Mouse (Mus musculus) CD4-positive, CD25-positive, alpha-beta regulatory T cell, adult 4 months (primary cell): ENCODE results near the gene Rps15. TPM values are rescaled to one million over a fixed set of nuclear protein-coding genes. Genes with fewer than 3 reads are reported as not detected.

Experiments used
- ATAC-seq: one replicate; pipeline ENCODE4 v1.8.0; 2017
- polyA plus RNA-seq, 2 experiments: library from polyadenylated mRNA; unstranded; fragments of 100-300 nt; shearing (Covaris generic); gene quantifications; one replicate each; pipeline ENCODE4 v1.2.1; 2017

The Rps15 gene
- polyA plus RNA-seq, 2 experiments from 2014 or later: 1,622 to 1,794 TPM

GRCm38 (mm10) chr10:80316359-80316781 lies 24.1 kb downstream of the Rps15 start:
- ATAC-seq: no peak

GRCm38 (mm10) chr10:80317011-80317410 lies 24.8 kb downstream of the Rps15 start:
- ATAC-seq: no peak

- peak; percentile 88 for ATAC-seq
Measured at GRCm38 (mm10) chr10:80320340-80320760, 28.1 kb downstream of the Rps15 start, which contains the start of gene 2310011J03Rik. Gene 2310011J03Rik, minus strand, starts transcription at chr10:80320537.

DNA sequence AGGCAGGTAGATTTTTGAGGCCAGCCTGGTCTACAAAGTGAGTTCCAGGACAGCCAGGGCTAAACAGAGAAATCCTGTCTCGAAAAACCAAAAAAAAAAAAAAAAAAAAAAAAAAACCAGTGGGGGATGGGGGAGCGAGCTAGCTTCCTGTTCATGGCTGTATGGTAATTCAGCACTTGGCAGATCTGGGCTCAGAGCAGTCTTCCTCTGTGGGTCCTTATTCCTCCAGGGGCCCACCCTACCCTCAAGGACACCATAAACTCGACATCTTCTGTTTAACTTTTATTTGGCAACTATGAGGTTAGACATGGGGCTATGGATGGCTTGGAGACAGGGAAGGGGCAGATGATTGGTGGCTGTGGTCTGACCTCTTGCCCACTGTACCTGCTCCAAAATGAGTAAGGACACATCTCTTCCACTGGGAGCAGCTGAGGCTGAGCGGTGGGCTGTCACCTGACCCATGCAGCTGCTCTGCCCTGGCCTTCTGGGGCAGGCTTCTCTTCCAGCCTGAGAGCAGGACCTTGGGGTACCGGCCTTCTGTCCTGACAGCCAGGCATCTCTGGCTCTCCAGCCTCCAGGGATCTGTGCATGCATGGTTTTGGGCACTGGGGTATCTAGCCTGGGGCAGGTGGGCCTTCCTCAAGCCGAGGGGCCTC lies 28.9 kb downstream of the Rps15 start:
- ATAC-seq: peak; percentile 55

- ATAC-seq: no peak
Measured at GRCm38 (mm10) chr10:80321670-80322581, 29.7 kb downstream of the Rps15 start.

GRCm38 (mm10) chr10:80322811-80323211 lies 30.6 kb downstream of the Rps15 start:
- ATAC-seq: peak; percentile 38

DNA sequence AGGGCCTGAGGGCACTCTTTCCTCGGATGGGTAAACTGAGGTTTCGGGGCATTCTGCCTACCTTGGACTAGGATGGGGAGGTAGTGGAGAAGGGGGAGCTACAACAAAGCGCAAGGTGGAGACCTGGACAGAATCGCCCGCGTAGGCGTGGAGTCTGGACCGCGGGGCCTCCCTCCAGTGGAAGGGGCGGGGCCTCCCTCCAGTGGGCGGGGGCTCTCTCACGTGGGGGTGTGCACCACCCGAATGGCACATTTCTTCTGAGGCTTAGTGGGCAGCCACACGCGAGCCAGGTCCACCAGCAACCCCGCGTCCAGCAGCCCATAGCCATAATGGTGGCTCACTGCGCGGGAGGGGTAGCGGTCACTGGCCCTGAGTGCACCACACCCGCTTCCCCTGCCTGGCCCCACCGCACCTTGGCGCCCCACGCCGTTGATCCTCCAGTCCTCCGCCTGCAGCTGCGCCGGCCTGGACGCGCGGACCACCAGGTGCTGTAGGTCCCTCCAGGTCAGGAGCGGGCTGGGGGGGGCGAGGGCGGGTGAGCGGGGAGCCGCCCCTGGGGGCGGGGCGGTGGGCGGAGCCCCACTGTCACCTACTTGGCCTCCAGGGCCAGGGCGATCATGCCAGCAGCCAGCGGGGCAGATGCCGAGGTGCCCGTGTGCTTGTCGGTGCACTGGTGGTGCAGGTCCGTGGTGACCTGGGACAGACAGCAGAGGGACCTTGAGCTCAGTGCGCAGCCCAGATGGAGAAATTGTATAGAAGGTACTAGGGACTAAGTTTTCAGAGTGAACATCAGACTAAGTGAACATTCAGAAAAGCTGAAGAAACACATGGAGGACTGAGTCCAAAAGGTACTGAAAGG lies 31.2 kb downstream of the Rps15 start:
- ATAC-seq: peak; percentile 18

DNA sequence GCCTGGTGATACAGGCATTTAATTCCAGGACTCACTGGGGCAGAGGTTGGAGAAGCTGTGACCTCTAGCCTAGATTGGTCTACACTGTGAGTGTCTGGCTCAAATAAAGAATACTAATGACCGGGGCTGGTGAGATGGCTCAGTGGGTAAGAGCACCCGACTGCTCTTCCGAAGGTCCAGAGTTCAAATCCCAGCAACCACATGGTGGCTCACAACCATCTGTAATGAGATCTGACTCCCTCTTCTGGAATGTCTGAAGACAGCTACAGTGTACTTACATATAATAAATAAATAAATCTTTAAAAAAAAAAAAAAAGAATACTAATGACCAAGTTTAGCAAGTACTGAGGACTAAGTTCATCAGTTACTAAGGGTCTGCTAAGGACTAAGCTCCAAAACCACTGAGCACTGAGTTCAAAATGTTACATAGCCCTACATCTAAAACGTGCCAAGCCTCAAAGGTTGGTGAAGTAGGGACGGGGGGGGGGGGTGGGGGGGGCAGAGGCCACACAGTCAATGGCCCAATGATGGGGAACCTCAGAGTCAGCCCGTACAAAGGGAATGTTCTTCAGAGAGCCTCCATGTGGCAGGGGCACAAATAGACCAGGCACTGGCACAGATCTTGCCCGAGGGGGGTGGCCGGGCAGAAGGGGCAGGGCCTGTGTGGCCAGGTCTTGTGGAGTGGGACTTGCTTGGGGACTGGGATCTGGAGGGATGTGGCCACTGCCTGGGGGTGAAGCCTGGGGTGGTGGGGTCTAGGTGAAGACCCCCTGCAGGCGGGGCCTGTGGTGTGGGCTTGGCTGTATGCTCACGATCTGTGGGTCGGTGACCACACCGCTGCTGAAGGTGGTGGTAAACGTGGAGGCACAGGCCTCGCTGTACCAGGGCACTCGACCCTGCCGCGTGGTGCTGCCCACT lies 32.1 kb downstream of the Rps15 start:
- ATAC-seq: no peak

DNA sequence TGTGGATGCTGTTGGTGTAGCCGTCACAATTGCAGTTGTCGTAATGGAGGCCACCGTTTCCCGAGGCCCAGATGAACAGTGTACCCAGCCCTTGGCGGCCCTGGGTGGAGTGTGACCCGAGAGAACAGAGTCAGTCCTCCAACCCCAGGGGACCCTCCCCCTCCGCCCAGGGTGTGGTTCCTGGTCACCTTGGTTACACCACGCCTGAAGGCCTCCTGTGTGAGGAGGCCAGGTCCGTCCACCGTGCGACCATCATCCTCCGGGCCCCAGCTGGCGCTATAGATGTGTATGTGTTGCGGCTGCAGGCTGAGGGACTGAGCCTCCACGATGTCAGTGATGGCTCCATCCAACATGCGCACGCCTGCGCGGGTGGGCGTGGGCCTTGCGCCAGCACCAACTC lies 32.8 kb downstream of the Rps15 start:
- ATAC-seq: no peak

GRCm38 (mm10) chr10:80329273-80330081 lies 37.2 kb downstream of the Rps15 start, which contains the start of the genes Pcsk4 and Reep6:
Gene Pcsk4, minus strand, starts transcription at chr10:80329498.
Gene Reep6, plus strand, starts transcription at chr10:80329953.
- peak; percentile 91 for ATAC-seq

DNA sequence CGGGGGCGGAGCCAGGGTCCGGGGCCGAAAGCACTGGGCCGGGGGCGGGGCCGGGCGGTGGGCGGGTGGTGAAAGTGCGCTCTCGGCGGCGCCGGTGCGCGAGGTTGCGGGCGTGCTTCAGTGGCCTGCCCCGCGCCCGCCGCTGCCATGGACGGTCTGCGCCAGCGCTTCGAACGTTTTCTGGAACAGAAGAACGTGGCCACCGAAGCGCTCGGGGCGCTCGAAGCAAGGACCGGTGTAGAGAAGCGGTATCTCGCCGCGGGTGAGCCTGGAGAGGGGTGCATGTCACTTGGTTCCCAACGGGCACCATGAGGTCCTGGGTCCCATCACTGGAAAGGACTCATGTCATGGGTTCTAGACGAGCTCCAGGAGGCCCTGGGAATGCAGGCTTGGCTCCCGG lies 37.8 kb downstream of the Rps15 start:
- ATAC-seq: no peak

- no peak for ATAC-seq
Measured at GRCm38 (mm10) chr10:80330888-80331287, 38.6 kb downstream of the Rps15 start.

- ATAC-seq: no peak
Measured at GRCm38 (mm10) chr10:80331636-80332524, 39.6 kb downstream of the Rps15 start.

- no peak for ATAC-seq
Measured at GRCm38 (mm10) chr10:80332525-80332989, 40.3 kb downstream of the Rps15 start.

DNA sequence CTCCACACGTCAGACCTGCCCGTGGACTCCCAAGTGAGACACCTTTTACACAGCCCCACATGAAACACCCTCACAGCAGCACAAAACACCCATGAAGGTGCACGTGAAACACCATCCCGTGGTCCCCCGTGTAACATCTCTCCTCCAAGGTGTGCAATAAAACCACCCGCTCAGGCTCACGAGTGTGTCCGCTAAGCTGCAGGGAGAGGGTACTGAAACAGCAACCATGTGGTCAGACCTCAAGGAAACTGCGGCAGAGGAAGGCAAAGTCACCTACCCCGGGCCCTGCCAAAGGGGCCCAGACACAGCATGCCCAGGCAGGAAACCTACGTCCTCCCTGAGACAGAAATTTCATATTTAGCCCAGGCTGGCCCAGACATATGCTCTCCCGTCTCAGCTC lies 44.0 kb downstream of the Rps15 start:
- no peak for ATAC-seq

DNA sequence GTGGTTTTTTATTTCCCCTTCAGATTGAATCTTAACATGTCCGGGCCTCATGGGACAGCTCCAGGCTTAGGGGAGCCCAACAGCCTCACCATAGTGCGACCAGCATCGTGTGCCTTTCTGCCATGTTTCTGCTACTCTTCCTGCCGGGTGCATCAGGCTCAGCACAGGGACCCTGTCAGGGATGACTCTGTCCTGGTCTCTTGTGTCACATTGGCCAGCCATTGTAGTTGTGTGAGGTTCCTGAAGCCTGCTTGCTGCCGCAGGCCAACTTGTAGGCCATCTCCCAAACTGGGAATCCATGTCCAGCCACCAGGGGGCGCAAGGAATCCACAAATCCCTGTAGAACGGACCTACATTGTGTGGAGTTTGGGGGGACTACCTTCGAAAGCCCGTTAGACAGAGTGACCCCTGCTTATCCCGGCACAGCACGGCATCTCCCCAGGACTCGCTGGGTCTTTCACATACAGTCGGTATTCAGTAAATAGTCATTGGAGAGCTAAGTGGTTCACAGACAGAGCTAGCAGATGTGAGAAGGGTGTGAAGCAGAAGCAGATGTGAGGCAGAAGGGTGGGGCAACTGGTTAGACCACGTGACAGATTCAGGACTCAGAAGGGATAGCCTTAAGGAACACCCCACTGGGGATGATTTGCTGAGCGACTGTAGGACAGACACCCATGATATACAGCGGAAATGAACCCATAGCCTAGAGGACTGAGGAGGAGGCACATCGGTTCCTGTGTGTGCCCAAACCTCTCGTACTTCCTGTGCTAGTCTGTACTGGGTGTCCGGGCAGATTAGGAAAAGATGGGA lies 47.9 kb downstream of the Rps15 start:
- ATAC-seq: peak; percentile 46

GRCm38 (mm10) chr10:80341026-80341425 lies 48.8 kb downstream of the Rps15 start:
- ATAC-seq: no peak
